Mouse (Mus musculus): ENCODE measurements around the gene Pde6b. TPM values are rescaled to one million over a fixed set of nuclear protein-coding genes. Genes with fewer than 3 reads are reported as not detected.
A peak's percentile ranks its signal among the peaks of the same experiment; 100 is the strongest.

The Pde6b gene
- polyA plus RNA-seq, 1 experiment from 2014 or later: 0.48 TPM

DNA sequence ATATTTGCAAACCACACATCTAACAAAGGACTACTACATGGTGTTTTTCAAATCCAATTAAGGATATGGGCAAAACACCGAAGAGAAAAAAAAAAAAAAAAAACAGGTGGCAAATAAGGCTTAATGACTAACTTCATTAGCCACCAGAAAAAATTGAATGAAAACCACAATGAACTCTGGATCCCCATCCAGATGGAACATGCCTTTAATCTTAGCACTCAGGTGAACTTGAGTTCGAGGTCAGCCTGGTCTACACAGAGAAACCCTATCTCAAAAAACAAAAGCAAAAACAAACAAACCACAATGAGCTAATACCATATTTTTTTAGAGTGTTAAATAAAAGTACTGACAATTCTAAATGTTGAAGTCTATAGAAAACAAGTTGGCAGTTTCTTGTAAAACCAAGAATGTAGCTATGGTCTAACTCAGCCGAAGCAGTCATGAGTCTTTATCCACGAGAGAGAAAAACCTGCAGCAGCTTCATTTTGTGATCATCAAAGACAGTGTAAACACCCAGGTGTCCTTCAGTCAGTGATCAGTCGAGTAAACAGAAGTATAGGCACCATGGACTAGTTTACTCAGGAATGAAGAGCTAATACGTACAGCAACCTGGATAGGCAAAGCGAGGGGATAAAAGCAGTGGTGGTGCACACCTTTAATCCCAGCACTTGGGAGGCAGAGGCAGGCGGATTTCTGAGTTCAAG lies 62.8 kb downstream of the Pde6b start:
- Histone ChIP-seq H3K9me3 (no peaks in the 10 kb centered on the region), H3K27me3 (peaks cover 31% of the 10 kb centered on the region), H3K4me3 (replicated peaks) (no peak overlapping the region), H3K36me3 (no peaks in the 10 kb centered on the region), H3K27ac (no peak overlapping the region), H3K9ac (replicated peaks) (no peak overlapping the region), H3K4me1 (replicated peaks) (peaks cover 7% of the 10 kb centered on the region), H3K4me2 (replicated peaks) (no peak overlapping the region)
- no peak for ATAC-seq
- WGBS: 84% methylated on average over 8 of the region's 8 CpGs

DNA sequence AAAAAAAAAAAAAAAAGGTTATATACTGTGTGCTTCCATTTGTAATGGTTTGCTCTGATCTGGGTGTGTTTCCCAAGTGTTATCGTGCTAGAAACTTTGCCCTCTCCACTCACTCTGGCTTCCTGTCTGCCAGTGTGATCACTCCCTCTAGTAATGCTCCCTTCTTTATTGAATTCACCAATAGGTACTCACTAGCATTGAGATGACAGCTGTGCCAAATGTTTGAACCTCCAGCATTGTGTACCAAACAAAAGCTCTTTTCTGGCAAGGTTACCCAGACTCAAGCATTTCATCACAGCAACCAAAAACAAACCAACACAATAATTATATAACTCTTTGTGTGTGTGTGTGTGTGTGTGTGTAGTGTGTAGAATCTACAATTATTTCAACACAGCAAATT lies 63.4 kb downstream of the Pde6b start:
- Histone ChIP-seq H3K27me3 (peaks cover 29% of the 10 kb centered on the region), H3K36me3 (no peaks in the 10 kb centered on the region), H3K9me3 (no peaks in the 10 kb centered on the region), H3K27ac (no peak overlapping the region), H3K9ac (replicated peaks) (no peak overlapping the region), H3K4me2 (replicated peaks) (no peak overlapping the region), H3K4me1 (replicated peaks) (peaks cover 7% of the 10 kb centered on the region), H3K4me3 (replicated peaks) (no peak overlapping the region)
- ATAC-seq: no peak
- 91% methylated on average over 1 of the region's 1 CpGs for WGBS

DNA sequence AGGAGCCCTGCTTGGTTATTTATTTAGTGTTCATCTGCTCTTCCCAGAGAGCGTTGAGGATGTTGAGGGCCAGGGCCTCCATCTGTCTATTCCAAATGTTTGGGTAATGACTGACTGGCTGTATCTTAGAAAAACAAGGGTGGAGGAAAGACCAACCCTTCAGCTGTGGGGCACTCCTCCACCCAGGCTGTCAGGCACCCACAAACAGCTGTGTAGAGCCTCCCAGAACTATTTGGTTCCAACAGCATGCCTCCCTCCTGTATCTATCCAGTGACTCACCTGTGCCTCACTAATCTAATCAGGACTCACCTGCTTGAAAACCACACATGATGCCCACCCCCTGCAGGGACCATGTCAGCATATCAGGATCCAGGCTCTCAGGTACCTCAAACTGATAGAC lies 64.2 kb downstream of the Pde6b start:
- WGBS: 91% methylated on average over 1 of the region's 1 CpGs
- ATAC-seq: no peak
- no peak overlapping the region for H3K27ac ChIP-seq

GRCm38 (mm10) chr5:108454094-108454493 lies 65.9 kb downstream of the Pde6b start:
- WGBS: 37% methylated on average over 3 of the region's 3 CpGs
- no peak for ATAC-seq

More for the DNA sequence above, 64.2 kb downstream of the Pde6b start:
- H3K9ac ChIP-seq (replicated peaks): no peak overlapping the region
- no peak overlapping the region for H3K4me2 ChIP-seq (replicated peaks)
- no peaks in the 10 kb centered on the region for H3K9me3 ChIP-seq
- peaks cover 28% of the 10 kb centered on the region for H3K27me3 ChIP-seq
- H3K4me1 ChIP-seq (replicated peaks): peaks cover 7% of the 10 kb centered on the region
- no peak overlapping the region for H3K4me3 ChIP-seq (replicated peaks)
- no peaks in the 10 kb centered on the region for H3K36me3 ChIP-seq

GRCm38 (mm10) chr5:108458706-108459105 lies 70.5 kb downstream of the Pde6b start:
- 73% methylated on average over 2 of the region's 2 CpGs for WGBS
- Histone ChIP-seq H3K27me3 (peaks cover 17% of the 10 kb centered on the region), H3K9ac (replicated peaks) (no peak overlapping the region), H3K36me3 (no peaks in the 10 kb centered on the region), H3K27ac (no peak overlapping the region), H3K4me2 (replicated peaks) (no peak overlapping the region), H3K4me3 (replicated peaks) (no peak overlapping the region), H3K4me1 (replicated peaks) (peaks cover 22% of the 10 kb centered on the region), H3K9me3 (no peaks in the 10 kb centered on the region)
- ATAC-seq: no peak

More at GRCm38 (mm10) chr5:108454094-108454493, 65.9 kb downstream of the Pde6b start:
- Histone ChIP-seq H3K4me3 (replicated peaks) (no peak overlapping the region), H3K9me3 (no peaks in the 10 kb centered on the region), H3K27ac (no peak overlapping the region), H3K27me3 (peaks cover 20% of the 10 kb centered on the region), H3K4me1 (replicated peaks) (no peaks in the 10 kb centered on the region), H3K9ac (replicated peaks) (no peak overlapping the region), H3K36me3 (no peaks in the 10 kb centered on the region), H3K4me2 (replicated peaks) (no peak overlapping the region)

GRCm38 (mm10) chr5:108460461-108460860 lies 72.3 kb downstream of the Pde6b start:
- no peaks in the 10 kb centered on the region for H3K9me3 ChIP-seq
- ATAC-seq: peak; percentile 19
- H3K27me3 ChIP-seq: peaks cover 17% of the 10 kb centered on the region
- H3K4me3 ChIP-seq (replicated peaks): peak overlapping the region; percentile 96
- peaks cover 38% of the 10 kb centered on the region for H3K4me1 ChIP-seq (replicated peaks)
- no peak overlapping the region for H3K27ac ChIP-seq
- H3K36me3 ChIP-seq: no peaks in the 10 kb centered on the region
- 47% methylated on average over 6 of the region's 6 CpGs for WGBS
- peak overlapping the region; percentile 52; the same call in 1 of the 2 replicates for H3K9ac ChIP-seq (replicated peaks)
- peak overlapping the region; percentile 95 for H3K4me2 ChIP-seq (replicated peaks)

DNA sequence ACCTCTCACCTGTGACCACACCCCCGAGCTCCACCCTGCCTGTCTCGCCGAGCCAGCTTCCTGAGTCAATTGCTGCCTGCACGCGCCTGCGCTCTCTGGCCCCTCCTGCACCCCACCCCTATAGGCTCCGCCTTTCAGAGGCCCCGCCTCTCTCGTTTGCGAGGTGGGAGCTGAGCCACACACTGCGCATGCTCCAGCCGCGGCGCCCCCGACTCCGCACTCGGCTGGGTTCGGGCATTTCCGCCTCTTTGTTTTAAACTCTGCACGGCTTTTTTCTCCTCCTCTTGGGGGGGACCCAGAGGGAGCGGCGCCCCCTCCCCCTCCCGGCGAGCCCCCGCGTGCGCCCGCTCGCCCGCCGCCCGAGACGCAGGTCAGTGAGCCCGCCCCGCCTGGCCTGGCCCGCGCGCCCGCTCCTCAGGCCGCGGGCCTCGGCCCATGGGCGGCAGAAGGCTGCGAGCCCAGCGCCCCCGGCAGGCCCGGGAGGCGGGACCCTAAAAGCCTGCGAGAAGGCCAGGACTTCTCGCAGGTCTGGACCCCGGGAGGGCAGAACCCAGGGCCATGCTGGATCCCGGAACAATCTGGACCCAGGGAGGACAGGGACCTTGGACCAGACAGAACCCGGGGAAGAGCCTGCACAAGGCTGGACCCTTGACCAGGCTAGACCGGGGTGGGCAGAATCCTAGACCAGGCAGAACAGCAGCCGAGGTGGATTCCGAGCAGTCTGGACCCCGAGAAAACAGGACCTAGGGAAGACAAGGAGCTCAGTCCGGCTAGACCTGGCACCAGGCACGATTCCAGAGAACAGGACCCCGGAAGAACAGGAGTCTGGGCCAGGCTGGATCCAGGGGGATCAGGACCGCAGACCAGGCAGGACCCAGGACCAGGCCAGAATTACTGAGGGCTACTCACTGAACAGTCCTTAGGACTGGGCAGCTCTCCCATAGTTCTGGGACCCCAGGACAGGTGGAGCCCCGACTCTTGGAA lies 73.2 kb downstream of the Pde6b start, which contains the start of gene Pcgf3:
Gene Pcgf3, plus strand, starts transcription at position 151 of the 984 bp plus-strand sequence.
- peak within 1 kb of the TSS; percentile 95 for H3K4me2 ChIP-seq (replicated peaks)
- under 1% methylated on average over 62 of the region's 62 CpGs for WGBS
- ATAC-seq: peak; percentile 96

DNA sequence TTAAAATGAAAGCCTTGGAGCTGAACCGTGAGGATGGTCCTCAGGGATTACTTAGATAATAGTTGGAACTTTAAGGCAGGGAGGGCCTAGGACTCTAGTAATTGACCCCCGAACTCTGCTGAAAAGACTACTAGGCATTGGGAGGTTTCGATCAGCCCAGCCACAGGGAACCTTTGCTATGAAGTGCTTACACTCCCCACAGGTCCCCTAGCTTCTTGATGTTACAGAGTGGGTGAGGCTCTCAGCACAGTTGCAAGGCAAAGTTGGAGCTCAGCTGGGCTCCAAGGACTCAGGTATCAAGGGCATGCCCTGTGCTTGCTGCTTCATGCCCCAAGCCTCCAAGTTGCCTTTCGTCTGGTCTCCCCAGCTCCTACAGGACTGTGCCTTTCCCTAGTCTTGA lies 74.3 kb downstream of the Pde6b start:
- 47% methylated on average over 4 of the region's 4 CpGs for WGBS
- Histone ChIP-seq H3K4me1 (replicated peaks) (peaks cover 56% of the 10 kb centered on the region), H3K36me3 (no peaks in the 10 kb centered on the region), H3K27me3 (peaks cover 14% of the 10 kb centered on the region), H3K9me3 (no peaks in the 10 kb centered on the region), H3K4me2 (replicated peaks) (peak overlapping the region; percentile 95), H3K9ac (replicated peaks) (peak overlapping the region; percentile 99), H3K27ac (0 out of 2 replicates have a peak overlapping the region, but pooled peaks have one; percentile 36), H3K4me3 (replicated peaks) (peak overlapping the region; percentile 96)
- ATAC-seq: no peak

More for the DNA sequence above, 73.2 kb downstream of the Pde6b start, which contains the start of gene Pcgf3:
- H3K27ac ChIP-seq: peak within 1 kb of the TSS; percentile 91
- peak within 1 kb of the TSS; percentile 96 for H3K4me3 ChIP-seq (replicated peaks)
- peak within 1 kb of the TSS; percentile 99 for H3K9ac ChIP-seq (replicated peaks)
- H3K4me1 ChIP-seq (replicated peaks): peaks cover 47% of the 10 kb centered on the region
- H3K36me3 ChIP-seq: no peaks in the 10 kb centered on the region
- no peaks in the 10 kb centered on the region for H3K9me3 ChIP-seq
- peaks cover 17% of the 10 kb centered on the region for H3K27me3 ChIP-seq

- no peaks in the 10 kb centered on the region for H3K27me3 ChIP-seq
- ATAC-seq: no peak
- 92% methylated on average over 6 of the region's 6 CpGs for WGBS
- no peak overlapping the region for H3K27ac ChIP-seq
- H3K9ac ChIP-seq (replicated peaks): no peak overlapping the region
- no peaks in the 10 kb centered on the region for H3K36me3 ChIP-seq
- H3K9me3 ChIP-seq: no peaks in the 10 kb centered on the region
- H3K4me3 ChIP-seq (replicated peaks): no peak overlapping the region
- H3K4me1 ChIP-seq (replicated peaks): peaks cover 59% of the 10 kb centered on the region
- no peak overlapping the region for H3K4me2 ChIP-seq (replicated peaks)
Measured at GRCm38 (mm10) chr5:108465131-108465891, 77.1 kb downstream of the Pde6b start.

DNA sequence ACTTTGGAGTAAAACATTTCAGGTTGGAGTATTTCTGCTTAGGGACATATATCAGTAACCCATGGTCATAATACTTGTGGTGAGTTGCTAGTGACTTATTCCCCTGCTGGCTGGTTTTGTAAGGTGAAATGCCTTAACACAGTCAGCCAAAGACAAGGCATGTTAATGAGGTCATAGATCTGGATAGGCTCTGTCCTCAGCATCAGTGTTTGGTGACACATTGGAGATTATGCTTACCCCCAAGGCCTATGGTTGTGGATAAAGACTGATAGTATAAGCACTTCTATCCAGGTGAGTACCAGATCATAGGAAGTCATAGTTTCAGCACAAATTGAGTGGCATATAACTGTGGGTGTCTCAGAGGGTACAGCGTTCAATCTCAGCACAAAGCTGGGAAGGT lies 78.5 kb downstream of the Pde6b start:
- ATAC-seq: no peak
- peaks cover 54% of the 10 kb centered on the region for H3K4me1 ChIP-seq (replicated peaks)
- no peak overlapping the region for H3K27ac ChIP-seq
- H3K4me2 ChIP-seq (replicated peaks): no peak overlapping the region
- 98% methylated on average over 1 of the region's 1 CpGs for WGBS
- no peak overlapping the region for H3K9ac ChIP-seq (replicated peaks)
- no peaks in the 10 kb centered on the region for H3K27me3 ChIP-seq
- H3K9me3 ChIP-seq: no peaks in the 10 kb centered on the region
- peaks cover 3% of the 10 kb centered on the region; the same call in 1 of the 2 replicates for H3K36me3 ChIP-seq
- H3K4me3 ChIP-seq (replicated peaks): no peak overlapping the region

- Histone ChIP-seq H3K4me2 (replicated peaks) (no peak overlapping the region), H3K9me3 (no peaks in the 10 kb centered on the region), H3K27me3 (no peaks in the 10 kb centered on the region), H3K27ac (no peak overlapping the region), H3K4me1 (replicated peaks) (peaks cover 28% of the 10 kb centered on the region), H3K9ac (replicated peaks) (no peak overlapping the region), H3K36me3 (peaks cover 32% of the 10 kb centered on the region), H3K4me3 (replicated peaks) (no peak overlapping the region)
- 80% methylated on average over 7 of the region's 7 CpGs for WGBS
- no peak for ATAC-seq
Measured at GRCm38 (mm10) chr5:108469617-108470016, 81.4 kb downstream of the Pde6b start.

Measured in midbrain, embryonic 13.5 days (tissue).